Mouse (Mus musculus) liver, postnatal 0 days (tissue): ENCODE measurements around the gene Mettl16.

Experiments
- CTCF ChIP-seq: sonication (generic); IDR thresholded peaks from 2 replicates; pipeline ENCODE4 v1.5.1; 2016; ENCODE audit warnings: antibody characterized with exemption, low read depth
- EP300 ChIP-seq: IDR thresholded peaks from 2 replicates; pipeline ENCODE4 v1.6.1; 2016; ENCODE audit warnings: antibody characterized with exemption, low read depth, mild to moderate bottlenecking

- TF ChIP-seq CTCF: no peak
- TF ChIP-seq EP300: no peak
These were observed 19.8 kb upstream of the Mettl16 start for GRCm38 (mm10) chr11:74750662-74751351.
